Mouse (Mus musculus): ENCODE data around the gene Nek6.

- TF ChIP-seq USF1 (IDR thresholded peaks at IDR 0.05; ENCODE audit: low read depth) (no peak), CEBPB (IDR thresholded peaks at IDR 0.05; ENCODE audit: insufficient read depth, poor library complexity, severe bottlenecking) (no peak), POLR2A (IDR thresholded peaks at IDR 0.05; ENCODE audit: insufficient read length, low read depth) (no peak), POLR2AphosphoS2 (IDR thresholded peaks at IDR 0.05; ENCODE audit: insufficient read length, low read depth) (no peak)
These were observed 38.6 kb upstream of the Nek6 start for GRCm38 (mm10) chr2:38472829-38473228.

Data from myocyte (in vitro differentiated cells).